Mouse (Mus musculus) heart, embryonic 15.5 days (tissue): ENCODE results near the gene Cbs. TPM values are rescaled to one million over a fixed set of nuclear protein-coding genes. Genes with fewer than 3 reads are reported as not detected.

Experiments used
- ATAC-seq: fragments of 200-750 bp; cut with Nextera tagmentation; replicated peaks from 2 replicates; pipeline ENCODE4 v1.8.0; 2017; ENCODE audit warnings: low read depth, moderate TSS enrichment; ENCODE audit not compliant: insufficient number of reproducible peaks, insufficient read depth, low FRiP score
- H3K27ac ChIP-seq: fragments of 300-500 bp; sonication (generic); 2 replicates; pipeline ENCODE4 v1.5.1; 2015; ENCODE audit warnings: mild to moderate bottlenecking, inconsistent platforms
- H3K27me3 ChIP-seq: fragments of 300-500 bp; sonication (generic); 2 replicates; pipeline ENCODE4 v1.6.1; 2015; ENCODE audit warnings: inconsistent platforms
- H3K36me3 ChIP-seq: fragments of 300-500 bp; sonication (generic); 2 replicates; pipeline ENCODE4 v1.6.1; 2015; ENCODE audit warnings: mild to moderate bottlenecking, inconsistent platforms
- H3K4me1 ChIP-seq: fragments of 300-500 bp; sonication (generic); replicated peaks from 2 replicates; pipeline ENCODE4 v1.6.1; 2015; ENCODE audit warnings: inconsistent platforms
- H3K4me2 ChIP-seq: fragments of 300-500 bp; sonication (generic); 2 replicates; pipeline ENCODE4 v1.6.1; 2015; ENCODE audit warnings: inconsistent platforms, mild to moderate bottlenecking, moderate library complexity
- H3K4me3 ChIP-seq: fragments of 300-500 bp; sonication (generic); 2 replicates; pipeline ENCODE4 v1.5.1; 2015; ENCODE audit warnings: mild to moderate bottlenecking, inconsistent platforms
- H3K9ac ChIP-seq: fragments of 300-500 bp; sonication (generic); 2 replicates; pipeline ENCODE4 v1.6.1; 2015; ENCODE audit warnings: mild to moderate bottlenecking, inconsistent platforms
- H3K9me3 ChIP-seq: fragments of 300-500 bp; sonication (generic); replicated peaks from 2 replicates; pipeline ENCODE4 v1.6.1; 2016; ENCODE audit warnings: inconsistent platforms
- WGBS: fragments of 180-500 bp; shearing (Covaris S2); methylation state at CpG from one replicate; pipeline ENCODE4 v1.1.7; 2015; ENCODE audit warnings: mixed read lengths; 5-methylcytosine and 5-hydroxymethylcytosine counted together
- polyA plus RNA-seq: library from polyadenylated mRNA; unstranded; fragments of >200 nt; fragmentation: Nextera tagmentation; extraction: Ambion mirVana; gene quantifications from 2 replicates; pipeline ENCODE4 v1.2.1, GENCODE M21; 2015

Gene Cbs
- polyA plus RNA-seq, result 1.2 and 1.5 TPM in 2 replicates

DNA sequence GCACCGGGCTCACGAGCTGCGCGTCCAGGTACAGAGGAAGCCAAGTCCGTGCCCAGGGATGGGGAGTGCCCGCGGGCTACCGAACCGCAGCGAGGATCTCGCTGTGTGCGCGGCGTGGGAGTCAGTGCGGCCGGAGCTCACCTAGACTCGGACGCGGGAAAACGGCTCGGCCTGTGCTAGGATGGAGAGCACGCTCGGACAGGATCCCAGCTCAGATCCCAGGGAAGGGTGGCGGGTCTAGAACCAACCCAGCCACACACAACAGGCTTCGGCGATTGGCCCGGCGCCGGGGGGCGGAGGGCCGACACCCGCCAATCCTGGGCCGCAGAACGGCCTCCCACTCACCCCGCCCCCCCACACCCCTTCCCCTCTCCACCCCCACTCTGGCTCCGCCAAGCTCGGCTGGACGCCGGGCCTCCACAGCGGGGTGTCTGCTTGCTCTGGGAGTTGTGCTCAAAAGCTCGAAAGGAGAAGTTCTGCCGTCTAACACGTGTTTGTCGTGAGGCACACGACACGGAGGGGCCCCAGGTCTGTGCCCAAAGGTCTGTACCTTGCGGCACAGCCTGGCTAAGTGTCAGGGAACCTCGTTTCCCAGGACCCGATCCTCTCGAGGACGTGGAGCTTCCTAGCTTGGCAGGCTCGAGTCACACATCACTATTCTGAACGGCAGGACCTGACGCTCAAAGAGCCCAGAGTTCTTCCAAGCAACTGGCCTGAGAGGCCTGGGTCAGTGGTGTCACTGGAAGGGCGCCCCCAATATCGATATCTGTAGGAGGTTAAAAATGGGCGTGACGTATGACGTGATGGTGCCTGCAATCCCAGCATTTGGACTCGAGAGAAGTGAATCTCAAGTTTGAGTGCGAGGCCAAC lies at the start of gene Cbs:
TSS of gene Cbs (minus strand) at position 297 of the 870 bp plus-strand sequence.
- peak within 1 kb of the TSS; percentile 45; the same call in 1 of the 2 replicates for H3K27ac ChIP-seq
- peaks cover 21% of the 10 kb centered on the region for H3K27me3 ChIP-seq
- peak within 1 kb of the TSS; percentile 55 for H3K4me3 ChIP-seq

GRCm38 (mm10) chr17:31686225-31686564 lies 49.2 kb upstream of the Cbs start:
- 9% methylated on average over 3 of the region's 3 CpGs for WGBS
- ATAC-seq, result peak; percentile 73
- peak overlapping the region; percentile 48 for H3K4me2 ChIP-seq
- peak overlapping the region; percentile 36; the same call in 1 of the 2 replicates for H3K9ac ChIP-seq
- H3K4me1 ChIP-seq, result peaks cover 13% of the 10 kb centered on the region
- no peaks in the 10 kb centered on the region for H3K36me3 ChIP-seq
- peaks cover 5% of the 10 kb centered on the region for H3K27me3 ChIP-seq
- no peaks in the 10 kb centered on the region for H3K9me3 ChIP-seq
- H3K27ac ChIP-seq, result peak overlapping the region; percentile 89
- no peak overlapping the region for H3K4me3 ChIP-seq

More for the DNA sequence above, at the start of gene Cbs:
- Histone ChIP-seq H3K36me3 (no peaks in the 10 kb centered on the region), H3K4me1 (peaks cover 28% of the 10 kb centered on the region), H3K9me3 (no peaks in the 10 kb centered on the region), H3K9ac (peak within 1 kb of the TSS; percentile 55), H3K4me2 (peak within 1 kb of the TSS; percentile 97)
- WGBS, result 2% methylated on average over 60 of the region's 61 CpGs
- ATAC-seq, result peak; percentile 89

GRCm38 (mm10) chr17:31685514-31686224 lies 48.6 kb upstream of the Cbs start:
- H3K9me3 ChIP-seq, result no peaks in the 10 kb centered on the region

GRCm38 (mm10) chr17:31680450-31680849 lies 43.4 kb upstream of the Cbs start:
- no peaks in the 10 kb centered on the region for H3K36me3 ChIP-seq
- H3K4me2 ChIP-seq, result no peak overlapping the region
- no peak overlapping the region for H3K9ac ChIP-seq
- no peak overlapping the region for H3K27ac ChIP-seq
- ATAC-seq, result no peak
- WGBS, result 51% methylated on average over 2 of the region's 2 CpGs
- H3K27me3 ChIP-seq, result peaks cover 31% of the 10 kb centered on the region
- 0 out of 2 replicates have a peak, but pooled peaks cover 2% of the 10 kb centered on the region for H3K4me1 ChIP-seq
- H3K4me3 ChIP-seq, result no peak overlapping the region
- H3K9me3 ChIP-seq, result no peaks in the 10 kb centered on the region

More at GRCm38 (mm10) chr17:31685514-31686224, 48.6 kb upstream of the Cbs start:
- peak overlapping the region; percentile 36; the same call in 1 of the 2 replicates for H3K9ac ChIP-seq
- H3K27ac ChIP-seq, result peak overlapping the region; percentile 89
- peak overlapping the region; percentile 48 for H3K4me2 ChIP-seq
- H3K27me3 ChIP-seq, result peaks cover 8% of the 10 kb centered on the region
- H3K36me3 ChIP-seq, result no peaks in the 10 kb centered on the region
- H3K4me1 ChIP-seq, result peaks cover 13% of the 10 kb centered on the region
- no peak overlapping the region for H3K4me3 ChIP-seq
- 12% methylated on average over 17 of the region's 17 CpGs for WGBS
- peak; percentile 36; the same call in 1 of the 2 replicates for ATAC-seq

- WGBS, result 72% methylated on average over 8 of the region's 8 CpGs
- Histone ChIP-seq H3K27me3 (peaks cover 26% of the 10 kb centered on the region; the same call in 1 of the 2 replicates), H3K9ac (no peak within 1 kb of the TSS), H3K4me2 (no peak within 1 kb of the TSS), H3K36me3 (no peaks in the 10 kb centered on the region), H3K4me3 (no peak within 1 kb of the TSS), H3K27ac (no peak within 1 kb of the TSS), H3K4me1 (no peaks in the 10 kb centered on the region), H3K9me3 (no peaks in the 10 kb centered on the region)
- no peak for ATAC-seq
Observed at GRCm38 (mm10) chr17:31677507-31677906, 40.5 kb upstream of the Cbs start, which contains the start of gene Cryaa. Gene Cryaa (plus strand): TSS chr17:31677807.

DNA sequence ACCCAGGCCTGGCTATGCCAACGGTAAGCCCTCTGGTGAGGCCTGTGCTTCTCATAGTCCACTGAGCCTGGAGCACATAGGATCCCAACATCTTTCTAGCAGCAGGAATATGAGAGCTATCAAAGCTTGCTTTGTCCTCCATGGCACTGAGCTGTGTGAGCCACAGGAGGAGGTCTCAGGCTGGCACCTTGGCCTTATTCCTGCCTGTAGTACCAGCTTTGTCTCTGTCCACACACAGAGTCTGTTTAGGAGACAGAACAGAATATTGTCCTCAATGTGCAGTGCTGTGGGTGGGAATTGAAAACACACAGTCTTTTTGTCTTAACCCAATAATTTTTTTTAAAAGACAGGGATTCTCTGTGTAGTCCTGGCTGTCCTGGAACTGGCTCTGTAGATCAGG lies 37.4 kb upstream of the Cbs start:
- Histone ChIP-seq H3K4me2 (no peak overlapping the region), H3K27ac (no peak overlapping the region), H3K4me3 (no peak overlapping the region), H3K27me3 (0 out of 2 replicates have a peak, but pooled peaks cover 20% of the 10 kb centered on the region), H3K4me1 (no peaks in the 10 kb centered on the region), H3K36me3 (no peaks in the 10 kb centered on the region), H3K9me3 (no peaks in the 10 kb centered on the region), H3K9ac (no peak overlapping the region)
- WGBS, result 83% methylated on average over 1 of the region's 1 CpGs
- no peak for ATAC-seq

- H3K9me3 ChIP-seq, result no peaks in the 10 kb centered on the region
- no peak overlapping the region for H3K27ac ChIP-seq
- H3K27me3 ChIP-seq, result 0 out of 2 replicates have a peak, but pooled peaks cover 4% of the 10 kb centered on the region
- 72% methylated on average over 12 of the region's 12 CpGs for WGBS
- no peak overlapping the region for H3K4me3 ChIP-seq
- no peak overlapping the region for H3K4me2 ChIP-seq
- no peak overlapping the region for H3K9ac ChIP-seq
- H3K4me1 ChIP-seq, result no peaks in the 10 kb centered on the region
- no peak for ATAC-seq
- H3K36me3 ChIP-seq, result no peaks in the 10 kb centered on the region
Observed at GRCm38 (mm10) chr17:31672279-31672678, 35.2 kb upstream of the Cbs start.

- Histone ChIP-seq H3K27me3 (no peaks in the 10 kb centered on the region), H3K9me3 (no peaks in the 10 kb centered on the region), H3K27ac (no peak overlapping the region), H3K9ac (no peak overlapping the region), H3K4me1 (no peaks in the 10 kb centered on the region), H3K36me3 (no peaks in the 10 kb centered on the region), H3K4me2 (no peak overlapping the region), H3K4me3 (no peak overlapping the region)
- ATAC-seq, result no peak
- 69% methylated on average over 8 of the region's 8 CpGs for WGBS
Observed at GRCm38 (mm10) chr17:31671698-31672097, 34.7 kb upstream of the Cbs start.

- Histone ChIP-seq H3K27ac (no peak overlapping the region), H3K27me3 (no peaks in the 10 kb centered on the region; the same call in 1 of the 2 replicates), H3K4me3 (no peak overlapping the region), H3K36me3 (no peaks in the 10 kb centered on the region), H3K4me2 (no peak overlapping the region), H3K4me1 (no peaks in the 10 kb centered on the region), H3K9me3 (no peaks in the 10 kb centered on the region), H3K9ac (no peak overlapping the region)
- WGBS, result 61% methylated on average over 11 of the region's 11 CpGs
- ATAC-seq, result no peak
Observed at GRCm38 (mm10) chr17:31670163-31670562, 33.1 kb upstream of the Cbs start.

DNA sequence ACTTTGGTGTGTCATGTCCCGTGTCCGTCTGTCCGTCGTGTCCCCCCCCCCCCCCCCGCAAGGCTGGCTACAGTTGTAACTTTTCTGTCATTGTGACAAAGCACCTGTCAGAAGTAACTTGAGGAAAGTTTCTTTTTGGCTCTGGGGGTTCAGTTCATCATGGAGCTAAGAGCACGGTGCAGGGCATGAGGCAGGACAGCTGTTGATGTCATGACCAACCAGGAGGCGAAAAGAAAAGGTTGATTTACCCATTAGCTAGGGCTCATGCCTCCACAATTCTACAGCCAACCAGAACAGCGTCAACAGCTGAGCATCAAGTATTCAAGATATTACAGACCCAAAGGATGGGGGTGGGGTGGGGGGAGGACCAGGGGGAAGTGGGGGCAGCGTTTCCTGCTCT lies 31.3 kb upstream of the Cbs start:
- no peaks in the 10 kb centered on the region; the same call in 1 of the 2 replicates for H3K27me3 ChIP-seq
- H3K4me1 ChIP-seq, result no peaks in the 10 kb centered on the region
- no peaks in the 10 kb centered on the region for H3K9me3 ChIP-seq
- H3K36me3 ChIP-seq, result no peaks in the 10 kb centered on the region
- WGBS, result 60% methylated on average over 9 of the region's 9 CpGs
- ATAC-seq, result no peak
- H3K4me3 ChIP-seq, result no peak overlapping the region
- H3K27ac ChIP-seq, result no peak overlapping the region
- no peak overlapping the region for H3K4me2 ChIP-seq
- H3K9ac ChIP-seq, result no peak overlapping the region

DNA sequence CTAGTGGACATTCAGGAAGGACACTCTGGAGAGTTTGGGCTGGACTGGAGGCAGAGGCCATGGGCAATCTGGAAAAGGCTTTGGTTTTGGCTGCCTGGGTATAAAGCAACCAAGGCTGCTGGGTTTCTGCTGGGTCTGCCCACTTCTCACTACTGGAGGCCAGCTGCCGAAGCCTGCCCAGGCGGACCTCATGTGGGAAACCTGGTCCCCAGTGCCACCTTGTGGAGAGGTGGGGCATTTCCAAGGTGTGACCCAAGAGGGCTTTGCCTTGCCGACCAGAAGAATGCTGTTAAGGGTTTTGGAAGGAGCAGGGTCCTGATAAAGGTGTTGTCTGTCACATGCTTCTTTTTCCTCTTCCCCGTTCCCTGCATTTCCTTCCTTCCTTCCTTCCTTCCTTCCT lies 27.7 kb upstream of the Cbs start:
- no peak overlapping the region for H3K4me3 ChIP-seq
- H3K27me3 ChIP-seq, result no peaks in the 10 kb centered on the region; the same call in 1 of the 2 replicates
- 4% methylated on average over 4 of the region's 4 CpGs for WGBS
- H3K4me1 ChIP-seq, result no peaks in the 10 kb centered on the region
- H3K9me3 ChIP-seq, result no peaks in the 10 kb centered on the region
- no peaks in the 10 kb centered on the region for H3K36me3 ChIP-seq
- H3K4me2 ChIP-seq, result no peak overlapping the region
- no peak overlapping the region for H3K27ac ChIP-seq
- H3K9ac ChIP-seq, result no peak overlapping the region
- 0 out of 2 replicates have a peak, but pooled peaks have one; percentile 53 for ATAC-seq
